Mouse (Mus musculus) E14TG2a.4 (cell line): Measurements from ENCODE around the gene Ankzf1.

ENCODE experiments used
- CTCF ChIP-seq: conservative IDR thresholded peaks from 2 replicates; pipeline ENCODE4 v1.5.1; 2014; ENCODE audit warnings: low read length
- NANOG ChIP-seq: IDR thresholded peaks from 2 replicates; pipeline ENCODE4 v1.6.1; 2014; ENCODE audit warnings: borderline replicate concordance, low read length, mixed read lengths
- POU5F1 ChIP-seq: IDR thresholded peaks from 2 replicates; pipeline ENCODE4 v1.6.1; 2014; ENCODE audit warnings: low read length, borderline replicate concordance

DNA sequence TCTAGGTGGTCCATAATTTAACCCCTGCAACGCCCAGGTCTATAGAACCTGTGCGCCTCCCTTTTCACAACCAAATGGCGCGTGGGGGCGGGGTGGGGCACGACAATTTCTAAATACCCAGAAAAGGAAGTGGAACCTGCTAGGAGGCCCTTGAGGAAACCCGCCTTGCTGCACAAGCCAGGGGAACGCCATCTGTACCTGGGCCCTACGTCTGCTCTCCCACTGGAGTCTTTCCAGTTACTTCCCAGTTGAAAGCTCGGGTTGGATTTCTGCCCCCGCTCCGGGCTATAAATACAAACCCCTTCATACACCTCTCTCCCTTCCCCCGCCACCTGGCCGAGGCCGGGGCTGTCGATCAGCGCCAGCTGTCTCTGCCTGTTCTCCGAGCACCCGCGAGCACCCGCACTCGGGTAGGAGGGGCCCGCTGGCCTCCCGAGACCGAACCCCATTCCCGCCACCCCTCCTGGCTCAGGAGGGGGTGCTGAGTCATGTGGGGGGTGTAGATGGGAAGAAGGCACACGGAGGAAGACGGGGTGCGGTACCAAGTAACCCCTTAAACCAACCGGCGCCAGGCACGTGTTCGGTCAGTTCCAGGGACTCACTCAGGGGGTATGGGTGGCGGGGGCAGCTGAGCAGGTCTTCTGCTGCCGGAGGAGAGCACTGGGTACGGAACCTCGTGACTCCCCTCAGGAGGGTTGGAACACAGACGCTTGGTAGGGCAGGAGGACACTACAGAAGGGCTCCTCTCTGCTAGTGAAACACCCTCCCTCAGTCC, 26.5 kb downstream of the Ankzf1 start:
- TF ChIP-seq CTCF (no peak), NANOG (no peak), POU5F1 (no peak)
